Mouse (Mus musculus): ENCODE data around the gene Olfr96.

DNA sequence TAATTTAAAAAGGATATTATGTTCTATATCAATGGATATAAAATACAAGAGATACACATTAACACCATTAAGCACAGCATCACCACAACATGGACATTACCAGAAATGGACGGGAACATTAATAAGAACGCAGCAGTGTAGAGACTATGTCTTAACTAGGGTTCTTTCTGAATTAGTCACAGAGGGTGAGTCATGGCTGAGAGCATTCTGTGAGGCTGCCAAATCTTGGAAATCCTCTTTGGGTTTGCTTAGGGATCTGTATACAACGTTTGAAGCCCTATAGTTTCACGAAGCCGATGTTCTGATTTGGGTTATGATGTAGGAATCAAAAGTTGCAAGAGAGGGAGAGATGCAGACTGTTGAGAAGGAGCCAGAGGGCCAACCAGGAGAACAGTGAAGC, 25.2 kb upstream of the Olfr96 start:
- no peak for TF ChIP-seq CTCF (IDR thresholded peaks at IDR 0.05; ENCODE audit: extremely low read depth, insufficient read depth, low read length)
- TF ChIP-seq POLR2A (IDR thresholded peaks at IDR 0.05; ENCODE audit: extremely low read depth, insufficient read depth, low read length) = no peak
